Mouse (Mus musculus): ENCODE results near the gene Tanc1.

- TF ChIP-seq CTCF (IDR thresholded peaks at IDR 0.05; ENCODE audit: insufficient read depth, low read depth, low read length) (no peak), POLR2A (IDR thresholded peaks at IDR 0.05; ENCODE audit: insufficient read depth, low read depth, low read length) (no peak)
Measured at GRCm38 (mm10) chr2:59802722-59803387, 191.0 kb downstream of the Tanc1 start.
